Mouse (Mus musculus) frontal cortex, adult (tissue): ENCODE measurements around the gene Ctnna3.

Source experiments
- ATAC-seq: cut with Nextera tagmentation; 2 replicates; pipeline ENCODE4 v1.9.2; 2017; ENCODE audit warnings: mild to moderate bottlenecking, moderate library complexity, mixed read lengths; ENCODE audit not compliant: low TSS enrichment

Ctnna3 gene

DNA sequence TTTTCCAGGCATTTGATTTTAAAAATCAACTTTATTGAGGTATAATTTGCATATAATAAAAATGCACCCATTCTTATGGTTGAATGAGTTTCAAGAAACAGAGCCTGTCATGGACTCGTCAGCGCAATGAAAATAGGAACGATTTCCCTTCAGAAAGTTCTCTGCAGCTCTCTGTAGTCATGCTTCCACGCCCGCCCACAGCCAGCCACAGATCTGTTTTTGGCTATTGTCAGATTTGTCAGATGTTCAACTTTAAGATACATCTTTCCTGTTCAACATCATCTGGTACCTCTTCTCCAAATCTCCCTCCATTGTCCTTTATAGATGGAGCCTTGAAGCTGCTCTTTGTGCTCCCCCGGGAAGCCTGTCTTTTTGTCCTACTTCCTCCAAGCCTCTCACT is 280.3 kb downstream of the Ctnna3 start:
- peak; percentile 93 for ATAC-seq

DNA sequence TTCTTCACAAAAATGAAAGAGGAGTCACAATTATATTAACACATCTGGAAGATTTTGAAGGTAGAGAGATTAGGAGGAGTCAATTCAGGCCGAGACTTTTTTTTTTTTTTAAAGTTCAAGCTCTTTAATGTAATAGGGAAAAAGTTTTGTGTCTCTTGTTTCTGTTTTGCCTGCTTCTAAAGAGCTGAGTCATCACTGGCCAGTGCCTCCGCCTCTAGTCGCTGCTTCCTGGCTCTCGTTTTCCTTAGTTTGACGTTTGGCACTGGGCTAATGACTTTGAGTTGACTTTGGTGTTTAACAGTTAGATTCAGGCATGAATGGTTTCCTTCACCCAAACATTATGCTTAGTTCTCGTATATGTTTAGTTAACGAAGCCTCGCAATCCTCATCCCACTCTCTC is 282.6 kb downstream of the Ctnna3 start:
- no peak for ATAC-seq

DNA sequence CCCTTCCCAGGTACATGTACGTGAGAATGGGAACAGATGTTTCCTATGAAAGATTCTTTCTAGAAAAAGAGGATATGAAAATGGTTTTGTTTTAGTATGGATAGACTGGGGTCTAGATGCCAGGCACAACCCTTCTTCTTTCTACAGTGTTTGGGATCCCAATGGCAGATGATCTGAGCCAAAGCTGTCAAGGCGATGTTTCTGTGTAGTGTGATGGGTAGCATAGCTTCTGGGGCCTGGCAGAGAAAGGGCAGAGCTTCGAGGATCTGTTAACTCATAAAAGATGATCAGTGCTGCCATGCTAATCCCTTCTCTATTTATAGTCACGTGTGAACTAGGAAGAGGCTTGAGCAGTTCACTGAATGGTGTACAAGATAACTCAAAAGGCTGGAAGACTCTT is 284.3 kb downstream of the Ctnna3 start:
- no peak for ATAC-seq

DNA sequence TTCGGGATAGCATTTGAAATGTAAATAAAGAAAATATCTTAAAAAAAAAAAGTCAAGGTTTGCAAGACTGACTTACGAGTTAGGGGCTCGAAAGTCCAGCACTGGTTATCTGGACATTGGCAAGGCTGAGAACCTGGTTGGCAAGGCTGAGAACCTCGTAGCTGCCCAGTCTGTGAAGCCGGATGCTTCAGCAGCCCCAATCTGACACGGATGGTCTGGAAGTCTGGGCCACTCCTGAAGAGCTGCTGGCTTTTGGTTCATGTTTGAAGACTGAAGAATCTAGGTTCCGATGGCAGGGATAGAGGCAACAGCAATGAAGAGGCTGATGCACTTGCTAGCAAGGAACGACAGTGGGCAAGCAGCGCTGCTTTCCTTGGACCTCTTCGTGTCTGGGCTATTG is 339.0 kb downstream of the Ctnna3 start:
- no peak for ATAC-seq

DNA sequence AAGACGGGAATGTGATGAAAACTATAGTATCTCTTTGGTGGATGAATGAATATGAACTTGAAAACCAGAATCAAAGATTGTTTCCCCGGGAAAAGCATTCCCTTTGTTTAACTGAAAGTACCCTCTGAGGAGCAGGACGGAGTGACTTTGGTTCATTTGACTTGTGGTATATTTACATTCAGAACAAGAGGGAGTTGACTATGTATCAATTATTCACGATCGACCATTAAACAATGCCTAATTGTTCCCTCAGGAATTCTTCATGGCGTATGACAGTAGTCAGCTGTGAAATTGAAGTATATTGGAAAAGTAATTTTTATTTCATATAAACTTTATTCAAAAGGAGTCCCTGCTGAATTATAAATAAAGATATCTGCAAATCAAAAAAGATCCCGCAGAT is 341.8 kb downstream of the Ctnna3 start:
- ATAC-seq: no peak

DNA sequence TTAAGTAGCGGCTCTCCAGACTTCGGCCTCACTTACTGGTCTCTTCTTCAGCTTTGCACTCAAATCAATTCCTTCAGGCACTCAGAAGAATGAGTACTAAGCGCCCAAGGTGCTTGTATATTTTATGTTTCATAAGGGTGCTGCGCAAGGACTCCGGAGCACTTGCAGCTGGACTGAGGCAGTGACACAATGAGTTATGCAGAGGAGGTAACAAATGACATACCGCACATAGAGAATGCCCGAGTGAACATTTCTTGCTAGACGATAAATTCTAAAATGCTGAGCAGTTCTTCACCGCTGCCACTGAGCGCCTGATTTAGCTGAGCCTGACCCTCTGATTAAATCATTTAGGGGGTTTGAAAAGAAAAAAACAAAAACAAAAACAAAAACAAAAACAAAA is 342.2 kb downstream of the Ctnna3 start:
- ATAC-seq: no peak

DNA sequence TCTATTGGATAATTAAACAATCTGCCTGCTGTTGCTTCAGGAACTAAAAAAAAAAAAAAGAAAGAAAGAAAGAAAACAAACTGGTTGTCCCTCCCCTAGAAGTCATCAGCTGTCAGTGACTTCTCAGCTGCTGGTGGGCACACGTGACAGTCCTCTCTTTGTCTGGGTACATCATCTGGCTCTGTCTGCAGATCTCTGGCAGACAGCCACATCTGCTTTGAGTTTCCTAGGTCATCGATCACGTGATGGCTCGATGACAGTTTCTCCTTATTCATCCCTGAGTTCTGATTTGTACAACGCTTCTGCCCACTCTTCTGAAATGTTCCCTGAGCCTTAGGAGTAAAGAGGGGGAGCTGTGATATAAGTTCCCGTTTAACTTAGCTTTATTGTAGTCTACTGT is 352.1 kb downstream of the Ctnna3 start:
- 0 out of 2 replicates have a peak, but pooled peaks have one; percentile 23 for ATAC-seq

DNA sequence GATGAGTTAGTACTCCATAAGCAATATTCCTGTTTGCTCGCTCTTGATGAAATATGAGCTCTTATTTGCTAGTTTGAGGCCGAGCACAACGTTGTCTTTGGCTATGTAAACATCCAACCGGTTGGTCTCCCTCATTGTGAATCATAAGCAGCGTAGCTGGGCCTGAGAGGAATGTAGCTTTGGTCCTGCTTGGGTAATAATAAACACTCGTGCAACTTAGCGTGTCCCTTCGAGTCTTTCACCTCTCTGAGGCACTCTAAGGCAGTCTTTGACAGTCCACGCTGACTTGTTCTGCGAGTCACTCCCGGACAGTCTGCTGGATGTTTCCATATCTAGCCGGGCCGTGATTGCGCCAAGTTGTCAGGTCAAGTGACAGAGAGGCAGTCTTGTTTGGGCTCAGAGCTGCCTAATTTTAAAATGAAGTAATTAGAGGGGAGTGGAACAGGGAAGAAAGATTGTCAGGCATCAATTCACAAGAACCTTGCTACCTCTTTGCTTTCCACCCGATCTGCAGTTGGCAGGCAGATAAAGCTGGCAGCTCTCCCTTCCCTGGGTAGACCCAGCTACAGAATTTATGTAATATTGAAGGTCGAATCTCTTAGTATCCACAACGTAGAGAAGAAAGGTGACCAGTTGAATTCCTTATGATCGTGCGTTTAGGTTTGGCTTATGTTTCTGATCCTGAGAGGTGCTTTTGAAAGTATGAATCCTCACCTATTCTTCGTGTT is 355.1 kb downstream of the Ctnna3 start:
- ATAC-seq: no peak

DNA sequence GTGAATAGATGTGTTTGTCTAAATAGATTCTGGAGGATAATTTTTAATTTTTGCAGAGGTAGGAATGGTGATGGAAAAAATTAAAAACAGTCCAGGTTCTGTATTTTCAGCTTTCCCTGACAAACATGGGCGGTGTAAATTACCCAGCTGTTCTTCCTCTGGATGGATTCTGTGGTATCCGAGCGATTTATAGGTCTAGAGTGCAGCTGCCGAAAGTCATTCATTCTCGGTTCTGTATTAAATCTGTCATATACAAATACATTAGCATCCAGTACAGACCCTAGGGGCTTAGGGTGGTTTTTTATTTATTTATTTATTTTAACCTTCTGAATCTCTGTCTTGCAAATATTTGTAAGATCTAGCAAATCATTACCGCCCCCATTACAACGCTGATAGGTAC is 356.5 kb downstream of the Ctnna3 start:
- ATAC-seq: no peak

DNA sequence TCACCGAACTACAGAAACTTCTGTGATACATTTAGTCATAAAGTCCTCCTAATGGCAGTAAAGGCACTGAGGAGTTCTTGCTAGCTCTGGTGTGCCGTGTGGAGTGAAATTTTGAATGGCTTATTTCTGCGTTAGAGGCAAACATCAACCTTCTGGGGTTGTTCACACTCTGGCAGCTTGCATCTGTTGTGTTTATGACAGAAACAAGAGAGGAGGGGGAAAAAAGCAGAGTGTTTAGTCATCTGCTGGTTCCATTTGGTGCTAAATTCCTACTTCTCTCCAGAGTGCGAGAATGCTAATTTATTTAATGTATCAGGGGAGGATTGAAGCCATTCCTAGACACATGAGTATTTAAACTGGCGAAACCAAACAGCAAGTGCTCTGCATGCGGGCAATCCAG is 374.0 kb downstream of the Ctnna3 start:
- ATAC-seq: peak; percentile 67

DNA sequence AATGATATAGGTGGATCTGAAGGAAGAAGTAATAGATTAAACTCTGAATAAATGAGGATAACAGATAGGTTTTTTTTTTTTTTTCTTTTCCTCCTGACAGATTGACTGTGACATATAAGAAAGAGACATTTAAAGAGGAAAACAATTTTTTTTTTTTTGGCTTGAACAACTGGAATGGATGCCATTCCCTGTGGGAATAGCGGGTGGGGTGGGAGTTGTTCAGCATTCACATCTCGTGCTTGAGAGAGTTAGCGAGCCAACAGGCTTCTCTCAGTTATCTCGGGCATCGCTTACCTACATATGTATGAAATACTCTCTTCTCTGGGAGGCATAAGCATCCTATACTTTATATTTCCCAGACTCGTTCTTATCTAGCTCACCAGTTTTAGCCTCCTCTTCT is 375.7 kb downstream of the Ctnna3 start:
- no peak for ATAC-seq

DNA sequence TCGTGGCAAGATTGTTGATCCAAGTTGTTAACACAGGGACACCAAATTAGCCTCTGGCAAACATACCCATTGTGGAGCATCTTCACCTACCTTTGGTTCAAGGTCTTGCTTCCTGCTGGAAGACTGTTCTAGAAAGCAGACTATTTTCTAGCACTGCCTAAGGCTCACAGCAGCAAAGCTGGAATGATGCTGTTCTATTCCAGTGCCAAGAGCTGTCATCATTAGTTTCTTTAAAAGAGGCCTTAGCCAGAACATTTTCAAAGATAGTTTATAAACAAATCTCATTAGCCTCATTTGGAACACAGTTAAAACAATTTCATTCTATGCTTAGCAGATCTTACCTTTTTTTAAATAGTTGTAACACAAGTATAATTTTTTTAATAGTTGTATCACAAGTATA is 376.4 kb downstream of the Ctnna3 start:
- ATAC-seq: no peak

DNA sequence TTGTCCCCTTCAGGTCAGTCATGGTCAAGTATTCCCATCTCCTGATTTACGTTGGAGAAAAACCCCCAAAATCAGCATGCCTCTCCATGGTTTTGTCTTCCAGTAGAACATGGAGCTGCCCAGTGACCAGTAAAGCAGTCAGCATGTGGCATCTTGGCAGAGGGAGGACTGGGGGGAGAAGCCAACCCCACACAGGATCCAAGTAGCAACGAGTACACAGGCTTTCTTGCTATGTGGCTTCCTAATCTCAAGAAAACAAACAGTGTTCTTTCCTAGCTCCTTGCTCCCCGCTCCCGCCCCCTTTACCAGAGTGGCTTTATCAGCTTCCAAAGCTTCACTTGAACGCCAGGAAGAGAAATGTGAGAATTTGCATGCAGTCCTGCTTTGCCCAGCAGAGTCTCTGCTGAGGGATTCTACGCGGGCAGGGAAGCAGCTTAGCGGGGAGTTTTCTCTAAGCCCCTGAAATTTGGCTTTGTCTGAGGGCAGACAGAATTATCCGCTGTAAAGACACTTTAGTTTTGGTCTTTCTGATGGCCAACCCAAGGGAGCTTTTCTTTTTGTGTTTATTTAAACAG is 380.2 kb downstream of the Ctnna3 start:
- ATAC-seq: no peak

DNA sequence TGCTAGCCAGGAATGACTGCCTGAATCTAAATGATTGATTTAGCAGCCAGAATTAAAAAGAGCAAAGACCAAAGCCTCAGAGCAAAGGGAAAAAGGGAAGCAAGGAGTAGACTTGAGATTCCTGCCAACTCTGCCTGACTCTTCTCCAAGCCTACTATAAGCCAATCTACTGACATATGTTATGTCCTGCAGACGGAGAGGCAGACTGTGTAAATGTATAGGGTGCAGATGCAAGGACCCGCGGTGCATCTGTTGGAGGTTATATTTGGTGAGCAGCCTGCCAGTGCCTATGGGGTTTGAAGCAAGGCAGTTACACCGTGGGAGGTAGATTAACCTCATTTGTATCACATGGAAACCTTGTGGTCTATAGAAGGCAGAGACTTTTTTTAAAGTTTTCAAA is 409.1 kb downstream of the Ctnna3 start:
- ATAC-seq: peak; percentile 96

DNA sequence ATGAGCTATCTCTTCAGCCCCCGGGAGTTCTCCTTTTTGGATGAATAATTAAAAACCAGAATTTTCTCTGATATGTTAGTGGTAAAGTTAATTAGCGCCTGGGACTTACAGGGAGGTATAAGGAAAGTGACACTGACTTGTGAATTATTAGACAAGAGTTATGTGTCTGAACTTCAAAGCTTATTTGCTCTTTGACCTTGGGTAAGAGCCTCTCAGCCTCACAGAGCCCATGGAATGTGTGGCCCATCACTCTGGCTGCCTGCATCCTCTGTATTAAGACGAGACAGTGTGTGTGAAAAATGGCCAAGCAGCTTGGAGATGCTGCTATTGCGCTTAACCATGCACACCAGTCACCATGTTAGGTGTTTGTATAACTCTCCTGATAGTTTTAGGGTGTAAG is 422.0 kb downstream of the Ctnna3 start:
- no peak for ATAC-seq

DNA sequence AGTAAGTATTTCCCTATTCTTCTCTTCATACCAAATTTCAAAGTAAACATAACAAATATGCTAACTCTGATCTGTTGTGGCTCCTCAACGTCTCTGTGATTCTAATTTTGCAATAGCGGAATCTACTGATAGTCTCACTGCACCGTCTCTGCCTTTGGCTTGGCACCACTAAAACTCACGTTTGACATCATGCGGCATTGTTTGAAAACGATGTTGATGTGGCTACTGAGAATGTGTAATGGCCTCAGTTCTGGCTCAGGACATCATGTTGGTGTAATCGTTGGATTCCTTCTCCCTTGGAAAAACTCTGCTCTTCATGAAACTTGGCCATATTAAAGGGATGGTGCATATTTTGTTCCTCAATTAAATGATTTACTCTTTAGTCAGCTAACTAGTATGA is 439.2 kb downstream of the Ctnna3 start:
- ATAC-seq: no peak

DNA sequence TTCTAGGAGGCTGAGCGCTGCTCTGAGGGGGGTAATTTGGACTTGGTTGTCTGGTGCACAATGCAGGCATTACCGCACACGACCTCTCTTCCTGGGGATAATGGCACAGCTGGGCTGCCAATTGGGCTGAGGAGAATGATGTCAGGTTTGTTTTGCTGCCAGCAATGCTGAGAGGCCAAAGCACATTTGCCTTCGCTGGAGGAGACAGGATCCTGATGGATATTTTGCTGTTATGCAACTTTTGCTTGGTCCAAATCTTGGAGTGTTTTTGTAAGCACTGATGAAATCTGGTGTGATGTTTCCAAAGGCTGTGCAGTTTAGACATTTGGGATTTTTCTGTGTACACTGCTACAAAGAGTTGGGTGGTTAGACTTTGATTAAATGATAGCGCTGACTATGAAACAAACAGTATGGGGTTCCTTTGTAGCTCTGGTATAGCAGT is 450.6 kb downstream of the Ctnna3 start:
- peak; percentile 95 for ATAC-seq

DNA sequence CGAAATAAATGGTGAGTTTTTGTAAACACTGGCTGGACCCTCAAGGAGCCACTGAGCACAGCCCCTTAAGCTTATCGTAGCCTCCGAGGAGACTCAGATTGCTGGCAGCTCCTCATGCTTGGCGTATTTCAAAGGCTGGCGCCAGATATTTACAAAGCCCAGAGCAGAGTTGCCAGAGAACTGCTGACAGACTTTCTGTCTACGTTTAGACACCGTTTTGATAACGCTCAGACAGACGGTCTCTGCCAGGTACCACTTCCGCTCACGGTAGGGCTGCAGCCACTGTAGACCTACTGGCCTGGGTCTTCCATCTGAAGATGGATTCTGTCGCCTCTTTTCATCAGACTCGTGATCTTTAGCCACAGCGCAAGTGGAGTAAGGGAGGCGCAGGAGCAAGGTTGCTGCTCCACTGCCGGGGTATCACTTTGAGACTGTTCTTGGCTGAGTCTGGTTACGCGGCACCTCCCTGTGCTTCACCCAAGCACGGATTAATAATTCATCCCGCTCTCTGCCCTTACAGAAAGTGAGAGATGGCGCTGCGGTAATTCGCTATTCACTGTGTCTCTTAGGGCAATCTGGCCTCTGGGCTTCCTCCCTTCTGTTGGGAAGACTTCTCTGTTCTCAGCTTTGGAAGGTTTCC is 456.7 kb downstream of the Ctnna3 start:
- peak; percentile 69 for ATAC-seq

DNA sequence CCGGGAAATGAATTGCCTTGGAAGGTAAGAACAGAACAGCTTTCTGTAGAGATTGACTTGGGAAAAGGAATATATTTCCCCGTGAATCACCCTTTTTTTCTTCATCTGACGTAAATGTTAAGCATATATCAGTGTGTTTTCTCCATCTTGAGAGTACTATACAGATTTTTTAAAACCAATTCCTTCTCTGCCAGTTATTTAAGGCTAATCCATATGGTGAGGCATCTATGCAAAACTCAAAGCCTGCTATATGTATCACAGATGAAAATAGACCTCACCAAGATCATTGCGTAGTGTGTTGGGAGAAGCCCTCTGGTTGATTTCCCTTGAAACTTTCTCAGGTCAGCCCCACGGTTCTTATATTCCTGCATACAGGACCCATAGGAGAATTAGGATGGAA is 464.7 kb downstream of the Ctnna3 start:
- ATAC-seq: peak; percentile 76

DNA sequence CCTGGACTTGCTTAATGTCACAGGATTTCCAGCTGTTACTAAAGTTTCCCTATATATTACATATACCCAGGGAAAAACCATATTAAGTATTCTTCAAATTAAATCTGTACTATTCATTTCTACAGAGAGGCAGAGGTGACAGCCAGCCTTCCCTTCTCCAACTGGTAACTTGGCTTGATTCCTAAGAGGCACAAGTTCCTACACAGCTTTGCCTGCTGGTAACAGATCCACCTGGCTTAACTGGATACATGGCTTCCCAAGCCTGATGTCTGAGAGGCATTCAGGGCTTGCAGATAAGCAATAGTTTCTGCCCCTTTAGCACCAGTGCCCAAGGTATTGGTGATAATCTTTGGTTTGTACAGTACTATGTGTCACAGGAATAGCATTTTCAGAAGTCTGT is 470.0 kb downstream of the Ctnna3 start:
- no peak for ATAC-seq

DNA sequence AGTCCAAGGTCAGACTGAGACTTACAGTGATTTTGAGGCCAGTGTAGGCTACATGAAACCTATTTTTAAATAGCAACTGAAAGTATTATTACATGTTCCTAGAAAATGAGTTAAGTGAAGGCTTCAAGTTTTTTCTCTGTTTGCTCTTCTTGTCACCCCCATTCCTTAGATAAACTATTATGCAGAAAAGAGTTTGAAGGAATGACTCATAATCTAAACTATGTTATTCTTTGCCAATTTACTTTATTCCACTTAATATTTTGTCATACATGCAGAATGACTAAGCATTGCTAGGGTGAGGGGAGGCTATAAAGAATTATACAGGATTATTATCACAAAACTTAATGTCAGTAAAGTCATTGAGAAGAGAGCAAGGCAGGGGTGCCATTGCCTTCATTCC is 479.0 kb downstream of the Ctnna3 start:
- ATAC-seq: no peak

DNA sequence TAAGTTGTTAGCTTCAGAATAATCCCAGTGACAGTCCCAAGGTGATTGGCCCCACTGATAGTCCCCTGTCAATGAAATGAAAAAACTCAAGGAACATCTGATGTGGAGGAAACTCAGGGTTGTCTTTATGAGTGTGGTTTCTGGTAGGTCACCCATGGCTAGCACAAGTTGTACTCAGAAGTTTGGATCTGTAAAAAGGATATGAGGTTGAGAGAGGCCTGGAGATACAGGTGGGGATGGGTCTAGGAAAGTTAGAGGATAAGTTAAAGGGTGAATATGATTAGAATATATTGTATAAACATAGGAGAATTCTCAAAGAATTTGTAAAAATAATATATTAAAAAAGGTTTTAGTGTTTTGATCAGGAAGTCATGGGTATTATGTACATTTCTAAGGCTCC is 497.4 kb downstream of the Ctnna3 start, which contains the start of gene Gm10118:
Gene Gm10118 (minus strand): TSS at position 101 of the 400 bp plus-strand sequence.
- no peak for ATAC-seq

DNA sequence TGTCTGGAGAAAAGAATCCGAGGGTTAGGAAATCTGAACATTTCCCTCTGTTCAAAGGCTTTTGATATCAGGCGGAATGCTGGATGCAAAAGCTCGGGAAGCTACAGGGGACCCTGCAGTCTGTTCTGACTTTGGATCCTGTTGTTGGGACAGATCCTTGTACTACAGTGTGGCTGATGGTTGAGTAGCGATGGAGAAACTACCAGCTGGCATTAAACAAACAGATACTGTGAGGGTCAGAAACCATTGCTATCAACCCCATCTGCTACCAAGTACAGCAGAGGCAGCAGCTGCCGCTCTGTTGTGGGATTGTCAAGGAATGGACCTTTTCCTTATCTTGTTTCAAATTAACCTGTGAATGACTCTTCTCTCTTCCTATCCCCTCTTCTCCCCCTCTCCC is 504.0 kb downstream of the Ctnna3 start:
- ATAC-seq: no peak
